Mouse (Mus musculus) neural tube, embryonic 14.5 days (tissue): ENCODE measurements around the gene Prr36. TPM values are rescaled to one million over a fixed set of nuclear protein-coding genes. Genes with fewer than 3 reads are reported as not detected.
A peak's percentile ranks its signal among the peaks of the same experiment; 100 is the strongest.

ENCODE experiments used
- ATAC-seq: fragments of 200-750 bp; cut with Nextera tagmentation; 2 replicates; pipeline ENCODE4 v1.8.0; 2017; ENCODE audit warnings: low read depth, mild to moderate bottlenecking, moderate TSS enrichment, moderate library complexity
- H3K27ac ChIP-seq: fragments of 300-500 bp; sonication (generic); 2 replicates; pipeline ENCODE4 v1.5.1; 2014; ENCODE audit warnings: low read depth, mild to moderate bottlenecking, control low read depth, low read length, moderate library complexity, mixed read lengths
- H3K27me3 ChIP-seq: fragments of 300-500 bp; sonication (generic); 2 replicates; pipeline ENCODE4 v1.6.1; 2014; ENCODE audit warnings: low read length; ENCODE audit not compliant: control insufficient read depth, insufficient read depth
- H3K36me3 ChIP-seq: fragments of 300-500 bp; sonication (generic); 2 replicates; pipeline ENCODE4 v1.6.1; 2014; ENCODE audit warnings: low read length, mixed read lengths; ENCODE audit not compliant: control insufficient read depth, insufficient read depth
- H3K4me1 ChIP-seq: fragments of 300-500 bp; sonication (generic); 2 replicates; pipeline ENCODE4 v1.6.1; 2014; ENCODE audit warnings: low read length; ENCODE audit not compliant: control insufficient read depth, insufficient read depth
- H3K4me2 ChIP-seq: fragments of 300-500 bp; sonication (generic); 2 replicates; pipeline ENCODE4 v1.6.1; 2014; ENCODE audit warnings: mild to moderate bottlenecking, low read depth, low read length, control low read depth
- H3K4me3 ChIP-seq: fragments of 300-500 bp; sonication (generic); 2 replicates; pipeline ENCODE4 v1.5.1; 2014; ENCODE audit warnings: low read depth, low read length, control low read depth, mixed read lengths
- H3K9ac ChIP-seq: fragments of 300-500 bp; sonication (generic); replicated peaks from 2 replicates; pipeline ENCODE4 v1.6.1; 2014; ENCODE audit warnings: low read depth, mild to moderate bottlenecking, control low read depth, low read length, mixed read lengths
- H3K9me3 ChIP-seq: fragments of 300-500 bp; sonication (generic); 2 replicates; pipeline ENCODE4 v1.6.1; 2016; ENCODE audit warnings: low read length; ENCODE audit not compliant: control insufficient read depth
- WGBS: fragments of 180-500 bp; shearing (Covaris S2); extraction: QIAGEN DNeasy Blood & Tissue Kit; methylation state at CpG from one replicate; pipeline ENCODE4 v1.1.7; 2014; 5-methylcytosine and 5-hydroxymethylcytosine counted together
- polyA plus RNA-seq: library from polyadenylated mRNA; unstranded; fragments of >200 nt; fragmentation: Nextera tagmentation; extraction: Ambion mirVana; gene quantifications from 2 replicates; pipeline ENCODE4 v1.2.1, GENCODE M21; 2014

The Prr36 gene
- polyA plus RNA-seq: 48.5 and 53.3 TPM in 2 replicates

DNA sequence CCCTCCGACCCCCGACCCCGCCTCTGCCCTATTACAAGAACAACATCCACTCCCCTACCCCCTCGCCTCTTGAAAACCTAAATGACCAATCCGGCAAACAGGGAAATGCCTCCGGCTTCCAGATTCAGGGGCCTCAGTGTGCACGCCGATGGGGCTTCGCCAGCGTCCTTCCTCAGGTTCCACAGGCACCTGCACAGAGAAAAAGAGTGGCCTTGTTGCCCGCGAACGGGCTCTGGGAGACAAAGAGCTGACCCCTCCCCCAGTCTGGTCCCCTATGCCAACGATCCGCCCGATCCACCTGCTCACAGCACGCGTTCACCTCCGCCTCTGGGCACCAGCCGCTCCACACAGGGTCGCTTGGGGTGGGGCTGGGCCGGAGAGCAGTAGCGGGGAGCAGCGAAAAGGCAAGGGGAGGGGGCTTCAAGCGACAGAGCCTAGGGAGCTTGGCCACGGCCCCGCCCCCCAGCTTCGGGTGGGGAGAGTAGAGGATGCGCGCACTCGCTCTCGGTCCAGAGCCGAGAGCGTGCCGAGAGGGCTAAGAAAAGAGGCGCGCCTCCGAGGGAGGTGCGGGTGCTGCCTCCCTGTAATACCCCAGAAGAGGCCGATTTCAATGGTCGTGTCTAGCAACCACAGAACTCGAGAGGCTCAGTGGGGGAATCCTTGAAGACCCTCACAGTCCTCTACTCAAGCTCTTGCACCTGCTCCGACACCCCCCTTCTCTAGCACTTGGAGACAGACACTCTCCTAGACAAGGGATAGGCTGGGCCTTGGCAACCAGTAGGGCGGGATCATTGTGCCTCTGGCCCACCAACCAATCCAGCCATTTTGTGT lies at the start of gene Prr36:
Gene Prr36, minus strand, starts transcription at position 669 of the 831 bp plus-strand sequence.
- peak within 1 kb of the TSS; percentile 95 for H3K9ac ChIP-seq
- H3K4me3 ChIP-seq: peak within 1 kb of the TSS; percentile 73
- ATAC-seq: peak; percentile 92
- peaks cover 33% of the 10 kb centered on the region for H3K4me1 ChIP-seq
- under 1% methylated on average over 44 of the region's 44 CpGs for WGBS
- no peaks in the 10 kb centered on the region for H3K27me3 ChIP-seq
- H3K27ac ChIP-seq: peak within 1 kb of the TSS; percentile 94
- peak within 1 kb of the TSS; percentile 94 for H3K4me2 ChIP-seq
- H3K9me3 ChIP-seq: no peaks in the 10 kb centered on the region
- H3K36me3 ChIP-seq: peaks cover 11% of the 10 kb centered on the region; the same call in 1 of the 2 replicates

DNA sequence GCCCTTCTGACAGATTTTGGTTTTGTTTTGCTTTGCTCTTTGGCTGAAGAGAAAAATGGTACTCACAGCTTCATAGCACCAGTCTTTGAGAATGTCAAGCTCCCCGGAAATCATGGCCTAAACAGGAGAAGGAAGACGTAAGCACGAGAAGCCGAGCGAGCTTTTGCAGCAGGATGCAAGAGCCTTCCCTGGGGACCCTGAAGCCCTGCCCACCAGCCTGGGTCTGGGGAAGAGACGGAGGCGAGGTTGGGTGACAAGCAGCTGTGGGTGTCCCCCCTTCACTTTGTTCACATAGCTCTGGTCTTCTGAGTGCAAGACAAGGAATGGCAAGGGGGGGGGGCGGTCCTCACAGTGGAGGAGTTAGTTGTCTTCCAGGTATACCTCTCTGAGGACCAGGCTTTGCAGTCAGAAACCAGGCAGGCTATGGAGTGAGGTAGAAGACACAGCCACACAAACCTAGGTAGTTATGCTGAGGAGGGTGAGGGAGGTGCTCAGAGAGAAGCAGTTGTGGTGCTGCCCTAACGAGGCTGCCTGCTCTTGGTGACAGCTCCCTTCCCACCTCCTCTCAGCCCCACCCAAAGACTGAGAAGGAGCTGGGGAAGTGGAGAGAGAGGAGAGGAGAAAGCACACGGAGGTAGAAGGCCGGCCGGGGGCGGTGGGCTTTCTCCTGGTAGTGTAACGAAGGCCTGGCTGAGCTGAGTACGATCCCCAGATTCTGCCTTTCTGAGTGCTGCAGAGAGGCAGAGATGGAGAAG lies 48.1 kb upstream of the Prr36 start:
- Histone ChIP-seq H3K4me3 (no peak overlapping the region), H3K4me2 (no peak overlapping the region), H3K9ac (no peak overlapping the region), H3K9me3 (no peaks in the 10 kb centered on the region), H3K36me3 (peaks cover 60% of the 10 kb centered on the region), H3K4me1 (no peaks in the 10 kb centered on the region), H3K27me3 (no peaks in the 10 kb centered on the region), H3K27ac (no peak overlapping the region)
- 94% methylated on average over 15 of the region's 15 CpGs for WGBS
- no peak for ATAC-seq

DNA sequence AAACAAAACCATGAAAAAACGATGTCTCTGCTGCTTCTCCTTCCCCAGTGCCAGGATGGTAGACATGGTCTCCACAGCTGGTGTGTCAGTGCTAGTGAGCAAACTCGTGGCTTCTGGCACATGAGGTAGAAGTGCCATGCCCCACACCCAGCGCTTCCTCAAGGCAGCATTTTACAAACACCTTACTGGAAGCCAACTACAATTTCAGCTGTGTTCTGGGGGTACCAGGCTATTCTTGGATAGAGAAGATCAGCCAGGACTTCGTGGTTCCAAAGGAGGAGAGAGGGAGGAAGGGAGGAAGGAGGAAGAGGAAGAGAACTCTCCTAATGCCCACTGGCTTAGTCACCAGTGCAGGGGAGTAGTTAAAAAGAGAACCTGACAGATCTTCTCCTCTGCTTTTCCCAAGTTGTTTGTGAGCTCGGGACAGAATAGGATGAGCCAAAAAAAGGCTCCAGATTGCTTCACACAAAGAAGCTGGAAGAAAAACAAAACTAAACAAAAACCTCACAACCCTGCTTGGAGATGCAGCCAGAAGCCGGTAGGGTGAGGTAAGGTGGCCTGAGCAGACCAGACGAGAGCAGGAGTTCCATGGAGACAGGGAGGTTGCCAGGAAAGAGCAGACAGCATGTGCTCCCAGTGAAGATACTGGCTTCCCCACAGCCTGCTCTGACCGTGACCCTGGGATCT lies 46.0 kb upstream of the Prr36 start:
- Histone ChIP-seq H3K9me3 (no peaks in the 10 kb centered on the region), H3K27me3 (no peaks in the 10 kb centered on the region), H3K4me1 (peaks cover 9% of the 10 kb centered on the region), H3K4me3 (no peak overlapping the region), H3K36me3 (peaks cover 45% of the 10 kb centered on the region), H3K9ac (no peak overlapping the region), H3K27ac (no peak overlapping the region), H3K4me2 (no peak overlapping the region)
- WGBS: 94% methylated on average over 8 of the region's 8 CpGs
- no peak for ATAC-seq

DNA sequence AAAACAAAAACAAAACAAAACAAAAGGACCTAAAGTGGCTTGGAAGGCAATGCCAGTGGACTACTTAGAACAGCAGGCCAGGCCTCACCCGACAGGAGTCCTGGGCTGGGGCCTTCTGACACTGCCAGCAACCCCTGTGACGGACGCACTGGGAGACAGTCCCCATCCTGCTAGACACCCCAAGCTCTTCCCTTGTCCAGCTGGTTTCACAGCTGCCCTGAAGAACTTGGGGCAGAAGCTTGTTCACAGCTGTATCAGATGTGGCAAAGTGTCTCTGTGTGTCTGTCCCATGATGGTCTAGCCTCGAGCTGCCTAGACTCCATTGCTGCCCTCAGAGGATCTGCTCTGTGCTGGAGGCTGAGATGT lies 42.5 kb upstream of the Prr36 start:
- H3K9ac ChIP-seq: no peak overlapping the region; the same call in 1 of the 2 replicates
- H3K4me3 ChIP-seq: no peak overlapping the region
- H3K27ac ChIP-seq: peak overlapping the region; percentile 94
- H3K4me1 ChIP-seq: peaks cover 24% of the 10 kb centered on the region
- ATAC-seq: no peak
- WGBS: 81% methylated on average over 4 of the region's 4 CpGs
- no peaks in the 10 kb centered on the region for H3K27me3 ChIP-seq
- peaks cover 30% of the 10 kb centered on the region for H3K36me3 ChIP-seq
- no peak overlapping the region; the same call in 1 of the 2 replicates for H3K4me2 ChIP-seq
- H3K9me3 ChIP-seq: no peaks in the 10 kb centered on the region

DNA sequence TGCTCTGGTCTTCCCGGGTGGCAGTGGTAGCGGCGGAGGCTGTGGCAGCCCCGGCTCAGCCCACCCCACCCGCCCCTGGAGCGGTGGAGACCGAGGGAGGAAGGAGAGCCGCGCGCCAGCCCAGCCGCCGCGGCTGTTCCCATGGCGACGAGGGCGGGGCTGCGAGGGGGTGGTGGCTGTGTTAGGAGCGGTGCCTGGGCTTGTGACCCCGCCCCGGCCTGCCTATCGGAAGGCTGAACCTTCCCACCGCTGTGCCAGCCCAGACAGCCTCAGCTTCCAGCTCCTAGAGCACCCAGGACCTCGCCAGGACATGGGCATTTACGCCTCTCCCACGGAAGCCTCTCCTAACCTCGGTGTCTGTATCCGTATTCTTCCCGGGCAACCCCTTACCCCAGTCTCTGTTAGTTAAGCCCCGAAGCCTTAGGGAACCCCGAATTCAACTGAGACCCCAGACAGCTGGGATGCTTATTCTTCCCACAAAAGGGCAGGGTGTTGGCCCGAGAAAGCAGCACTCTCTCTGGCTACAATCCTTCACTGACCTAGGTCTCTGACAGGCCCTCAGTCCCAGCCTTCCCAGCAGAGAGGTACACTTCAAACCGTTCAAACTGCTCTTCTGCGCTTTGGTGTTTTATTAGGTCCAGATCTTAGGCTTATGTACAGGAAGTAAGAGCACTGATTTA lies 42.0 kb upstream of the Prr36 start, which contains the start of gene Ctxn1:
Gene Ctxn1, minus strand, starts transcription at position 150 of the 680 bp plus-strand sequence.
- Histone ChIP-seq H3K36me3 (peaks cover 27% of the 10 kb centered on the region), H3K9ac (peak within 1 kb of the TSS; percentile 97), H3K9me3 (no peaks in the 10 kb centered on the region), H3K4me2 (peak within 1 kb of the TSS; percentile 65), H3K4me1 (peaks cover 26% of the 10 kb centered on the region), H3K4me3 (peak within 1 kb of the TSS; percentile 87), H3K27ac (peak within 1 kb of the TSS; percentile 94), H3K27me3 (no peaks in the 10 kb centered on the region)
- 7% methylated on average over 27 of the region's 33 CpGs for WGBS
- ATAC-seq: peak; percentile 88

DNA sequence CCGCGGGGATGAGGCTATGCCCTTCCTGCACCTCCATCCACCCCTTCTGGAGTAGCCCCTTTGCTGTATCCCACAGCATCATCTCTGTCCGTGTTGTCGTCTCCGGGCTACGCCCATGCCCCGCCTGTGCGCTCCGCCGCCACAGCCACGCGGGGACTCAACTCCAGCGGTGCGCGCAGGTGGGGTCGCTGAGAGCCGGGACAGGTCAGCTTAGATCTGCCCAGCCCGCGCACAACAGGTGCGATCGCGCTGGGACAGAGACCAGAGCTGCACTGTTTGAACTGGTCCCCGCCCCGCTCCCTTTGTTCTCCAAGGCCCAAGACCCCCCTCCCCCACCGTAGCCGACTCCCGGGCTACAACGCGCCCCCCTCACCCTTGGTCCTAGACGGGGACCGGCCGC lies 41.4 kb upstream of the Prr36 start:
- H3K4me2 ChIP-seq: peak overlapping the region; percentile 65
- peak overlapping the region; percentile 94 for H3K27ac ChIP-seq
- peak; percentile 69 for ATAC-seq
- no peaks in the 10 kb centered on the region for H3K9me3 ChIP-seq
- WGBS: 0% methylated on average over 31 of the region's 32 CpGs
- H3K9ac ChIP-seq: peak overlapping the region; percentile 97
- no peaks in the 10 kb centered on the region for H3K27me3 ChIP-seq
- H3K4me3 ChIP-seq: peak overlapping the region; percentile 87
- H3K4me1 ChIP-seq: peaks cover 31% of the 10 kb centered on the region
- H3K36me3 ChIP-seq: peaks cover 25% of the 10 kb centered on the region

DNA sequence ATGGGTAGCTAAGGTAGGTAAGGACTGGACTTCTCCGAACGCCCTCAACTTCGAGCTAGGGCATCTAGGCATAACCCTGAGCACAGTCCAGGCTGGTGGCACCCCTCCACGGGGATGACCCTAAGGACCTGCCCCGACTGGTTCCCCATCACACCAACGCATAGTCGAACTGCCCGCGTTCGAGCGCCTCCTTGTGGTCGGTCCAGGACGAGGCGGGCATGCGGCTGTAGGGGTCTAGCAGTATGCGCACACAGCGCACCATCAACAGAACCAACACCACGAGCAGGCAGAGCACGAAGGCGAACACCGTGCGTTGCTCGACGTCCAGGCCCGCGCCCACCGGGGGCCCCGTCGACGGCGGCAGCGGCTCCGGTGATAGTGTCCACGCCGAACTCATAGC lies 41.0 kb upstream of the Prr36 start:
- Histone ChIP-seq H3K9me3 (no peaks in the 10 kb centered on the region), H3K4me1 (peaks cover 31% of the 10 kb centered on the region), H3K9ac (peak overlapping the region; percentile 97), H3K27me3 (no peaks in the 10 kb centered on the region), H3K27ac (peak overlapping the region; percentile 94), H3K4me3 (peak overlapping the region; percentile 87), H3K4me2 (peak overlapping the region; percentile 65), H3K36me3 (peaks cover 25% of the 10 kb centered on the region)
- WGBS: 3% methylated on average over 35 of the region's 35 CpGs
- ATAC-seq: peak; percentile 70

DNA sequence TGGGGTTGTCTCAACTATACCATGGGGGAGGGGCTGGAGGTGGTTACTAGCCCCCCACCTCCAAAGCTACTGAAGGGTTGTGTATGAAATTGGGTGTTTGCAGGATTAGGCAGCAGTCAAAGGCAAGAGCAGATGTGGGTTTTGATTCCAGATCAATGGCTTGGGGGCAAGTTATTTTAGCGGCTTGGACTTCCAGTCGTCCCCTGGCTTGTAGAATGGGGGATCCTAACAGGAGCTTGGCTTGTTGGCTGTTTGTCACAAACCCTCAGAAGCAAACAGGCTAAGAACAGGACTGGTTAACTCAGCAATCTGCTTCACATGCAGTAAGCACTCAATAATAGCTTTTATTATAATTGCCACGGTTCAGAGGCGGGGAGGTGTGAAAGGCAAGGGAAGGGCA lies 40.1 kb upstream of the Prr36 start:
- H3K4me2 ChIP-seq: peak overlapping the region; percentile 65
- 63% methylated on average over 4 of the region's 4 CpGs for WGBS
- ATAC-seq: no peak

More for the DNA sequence above, 40.1 kb upstream of the Prr36 start:
- no peaks in the 10 kb centered on the region for H3K27me3 ChIP-seq
- H3K9ac ChIP-seq: peak overlapping the region; percentile 97
- peak overlapping the region; percentile 94 for H3K27ac ChIP-seq
- H3K4me3 ChIP-seq: peak overlapping the region; percentile 87
- H3K4me1 ChIP-seq: peaks cover 31% of the 10 kb centered on the region
- H3K36me3 ChIP-seq: peaks cover 22% of the 10 kb centered on the region
- no peaks in the 10 kb centered on the region for H3K9me3 ChIP-seq
